Mouse (Mus musculus) left cerebral cortex, adult 8-10 months (tissue): ENCODE results near the gene Cpb2. TPM values are rescaled to one million over a fixed set of nuclear protein-coding genes. Genes with fewer than 3 reads are reported as not detected.

Source experiments
- DNase-seq, 2 experiments: peaks; one replicate each; pipeline ENCODE4 v3.0.0; 2022; ENCODE audit warnings: low spot score in 2 of 2
- total RNA-seq, 4 experiments: library from RNA; stranded (reverse); gene quantifications; 2 replicates each; pipeline ENCODE4 v1.2.4; 2022

Cpb2 gene
- total RNA-seq, 4 experiments from 2014 or later = not detected

DNA sequence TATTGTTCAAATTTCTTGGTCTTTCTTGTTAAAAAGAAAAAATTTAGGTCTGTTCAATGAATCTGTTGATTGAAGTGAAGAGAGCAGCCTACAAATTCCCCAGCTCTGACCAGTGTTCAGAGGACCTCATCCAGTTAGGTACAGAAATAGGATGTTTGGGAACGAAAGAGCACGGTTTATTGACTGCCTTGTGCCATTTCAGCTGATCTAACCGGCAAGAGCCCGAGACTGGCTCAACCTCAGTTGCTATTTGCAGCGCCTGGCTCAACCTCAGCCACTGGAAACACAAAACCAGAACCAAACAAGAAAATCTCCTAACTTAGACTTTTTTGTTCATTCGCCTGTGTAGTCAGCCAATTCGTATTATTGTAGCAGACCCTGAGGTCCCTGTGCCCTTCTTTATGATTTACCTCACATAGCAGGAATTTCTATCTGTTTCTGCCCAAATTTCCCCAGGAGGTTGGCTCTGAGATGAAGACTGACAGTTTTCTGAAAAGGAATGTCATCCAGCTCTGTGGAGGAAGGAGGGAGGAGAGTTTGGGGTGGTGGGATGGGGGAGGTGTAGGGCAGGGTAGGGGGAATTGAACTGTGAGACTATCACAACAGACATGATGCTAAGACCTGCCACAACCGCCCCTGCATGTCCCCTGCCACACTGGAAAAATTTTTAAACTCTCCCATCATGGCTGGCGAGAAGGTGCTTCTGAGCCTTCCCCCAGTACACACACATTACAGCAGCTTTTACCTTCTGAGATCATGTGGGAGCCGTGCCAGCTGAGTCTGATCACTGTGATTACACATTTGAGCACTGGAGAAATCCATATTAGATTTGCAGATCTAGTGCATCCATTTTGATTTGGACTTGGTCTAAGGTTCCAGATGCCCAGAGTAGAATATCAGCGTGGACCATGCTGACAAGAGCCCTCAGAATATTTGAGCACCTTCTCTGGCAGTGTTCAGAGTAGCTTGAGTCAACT is 4.2 kb downstream of the Cpb2 start:
- DNase-seq = no peak

- DNase-seq = no peak
Measured at GRCm38 (mm10) chr14:75250432-75250831, 8.3 kb downstream of the Cpb2 start.

- DNase-seq = no peak
Measured at GRCm38 (mm10) chr14:75256521-75256920, 14.4 kb downstream of the Cpb2 start.

DNA sequence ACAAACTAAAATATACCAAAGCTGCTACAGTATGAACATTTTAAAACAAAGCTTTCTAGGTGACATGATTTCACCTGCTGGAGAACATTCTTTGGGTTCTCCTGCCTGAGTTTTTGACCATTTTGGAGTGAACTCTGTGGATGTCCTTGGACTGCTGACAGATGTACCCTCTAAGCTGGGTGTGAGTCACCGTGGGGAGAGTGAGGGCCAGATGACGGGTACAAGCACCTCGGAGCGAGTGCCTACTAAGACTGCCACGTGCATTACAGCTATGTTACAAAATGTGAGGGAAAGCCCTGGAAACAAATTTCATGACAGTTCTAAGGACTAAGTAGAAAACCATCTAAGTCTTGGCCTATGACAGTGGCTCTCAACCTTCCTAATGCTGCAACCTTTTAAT is 27.4 kb downstream of the Cpb2 start:
- no peak for DNase-seq

DNA sequence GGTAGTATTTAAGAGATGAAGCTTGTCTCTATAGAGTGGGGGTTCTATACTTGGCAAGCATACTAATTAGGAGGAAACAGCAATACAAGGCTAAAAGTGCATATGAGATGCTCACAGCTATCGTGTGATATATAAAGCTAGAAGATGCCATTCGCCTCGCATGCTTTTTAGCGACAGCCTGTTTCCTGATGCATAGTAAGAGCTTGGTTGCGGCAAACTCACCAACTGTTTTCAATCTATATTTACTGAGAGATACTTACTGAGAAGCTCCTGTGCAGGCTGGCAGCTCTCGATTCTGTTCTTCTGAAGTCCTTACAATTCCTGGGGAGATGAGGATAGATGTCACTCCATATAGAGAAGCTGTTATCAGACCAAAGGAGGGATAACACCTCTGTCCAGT is 37.6 kb downstream of the Cpb2 start:
- DNase-seq = peak in 1 of 2 experiments; percentile 7

DNA sequence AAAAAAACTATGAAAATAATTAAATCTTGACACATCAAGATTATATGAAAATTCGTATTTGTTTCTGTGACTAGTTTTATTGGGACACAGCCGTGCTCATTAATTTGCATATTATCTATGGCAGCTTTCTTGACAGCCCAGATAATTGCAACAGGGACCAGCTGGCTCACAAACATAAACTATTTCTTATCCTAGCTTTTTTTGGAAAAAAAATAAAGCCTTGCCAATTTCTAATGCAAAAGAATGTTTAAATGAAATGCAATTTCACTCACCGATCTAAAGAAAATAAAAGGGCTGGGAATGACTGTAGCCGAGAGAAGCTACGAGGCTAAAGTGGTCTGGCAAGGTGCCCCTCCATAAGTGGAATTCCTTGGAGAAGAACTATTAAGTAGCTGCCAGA is 38.3 kb downstream of the Cpb2 start:
- no peak for DNase-seq

GRCm38 (mm10) chr14:75283609-75284192 is 41.6 kb downstream of the Cpb2 start:
- DNase-seq = no peak

DNA sequence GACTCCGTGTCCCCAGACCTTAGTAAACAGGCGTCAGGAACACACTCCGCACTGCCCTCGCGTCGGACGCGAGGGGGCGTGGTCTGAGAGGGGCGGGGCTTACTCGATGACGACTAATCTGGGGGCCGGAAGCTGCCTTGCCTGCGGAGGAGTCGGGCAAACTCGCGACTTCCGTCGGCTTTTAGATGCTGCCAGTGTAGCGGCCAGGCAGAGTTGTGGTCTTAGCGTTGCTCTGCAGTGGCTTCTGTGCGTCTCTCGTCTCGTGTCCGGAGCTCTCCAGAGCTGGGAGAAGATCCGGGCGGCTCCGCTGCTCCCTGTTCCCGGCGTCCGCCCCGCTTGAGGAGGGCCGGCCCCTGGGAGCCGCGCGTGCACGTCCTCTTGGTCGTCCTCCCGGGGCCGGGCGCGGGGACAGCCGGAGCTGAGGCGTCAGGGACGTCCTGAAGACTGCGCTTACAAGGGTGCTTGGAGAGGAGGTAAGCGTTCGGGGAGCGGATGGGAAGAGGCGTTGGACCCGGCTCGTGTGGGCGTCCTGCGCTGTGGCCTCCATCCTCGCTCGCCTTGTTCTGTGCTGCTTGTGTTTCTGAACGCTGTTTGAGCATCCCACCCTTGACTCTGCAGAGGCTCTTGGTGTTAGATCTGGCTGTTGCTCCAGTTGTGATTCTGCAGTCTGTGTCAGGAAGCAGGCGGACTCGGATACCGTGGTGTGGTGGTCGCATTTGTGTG is 42.3 kb downstream of the Cpb2 start, which contains the start of gene Zc3h13:
TSS of gene Zc3h13 (plus strand) at position 181 of the 723 bp plus-strand sequence.
- DNase-seq = peak; percentile 91 to 97

- DNase-seq = no peak
Measured at GRCm38 (mm10) chr14:75301081-75301480, 59.0 kb downstream of the Cpb2 start.

- DNase-seq = no peak
Measured at GRCm38 (mm10) chr14:75303807-75304206, 61.7 kb downstream of the Cpb2 start.

- DNase-seq = no peak
Measured at GRCm38 (mm10) chr14:75307855-75308254, 65.8 kb downstream of the Cpb2 start.

- no peak for DNase-seq
Measured at GRCm38 (mm10) chr14:75309336-75309992, 67.4 kb downstream of the Cpb2 start.

DNA sequence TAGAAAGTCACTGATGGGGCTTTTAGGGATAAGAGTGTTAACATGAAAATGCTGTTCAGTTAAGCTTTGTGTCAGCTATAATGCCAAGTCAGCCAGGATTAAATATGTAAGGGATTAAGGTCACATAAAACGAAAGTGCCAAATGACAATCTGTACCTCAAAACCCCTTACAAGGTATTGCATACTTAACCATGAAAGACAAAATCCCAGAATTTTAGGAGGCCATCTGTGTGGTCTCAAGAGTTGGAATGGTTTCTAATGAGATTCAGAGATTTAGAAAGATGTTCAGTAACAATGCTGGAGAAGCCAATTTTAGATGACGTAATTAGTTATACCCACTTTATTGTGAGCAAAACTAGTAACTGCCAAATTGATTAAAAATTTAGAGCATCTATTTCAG is 72.4 kb downstream of the Cpb2 start:
- DNase-seq = no peak

DNA sequence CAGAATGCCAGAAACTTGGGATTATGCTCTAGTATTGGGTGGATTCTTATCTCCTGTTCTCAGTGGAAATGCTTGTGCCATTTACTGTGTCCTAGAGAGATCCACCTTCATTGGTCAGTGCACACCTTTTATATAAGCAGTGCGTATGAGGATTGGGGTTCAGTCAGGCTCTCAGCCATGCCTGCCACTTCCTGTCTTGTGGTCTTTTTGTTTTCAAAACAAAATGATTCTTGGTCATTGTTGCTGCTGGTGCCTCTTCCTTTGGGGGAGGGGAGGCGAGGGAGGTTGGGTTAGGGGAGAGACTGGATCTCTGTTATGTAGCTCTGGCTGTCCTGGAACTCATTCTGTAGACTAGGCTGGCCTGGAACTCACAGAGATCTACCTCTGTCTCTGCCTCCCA is 76.6 kb downstream of the Cpb2 start:
- DNase-seq = no peak

GRCm38 (mm10) chr14:75320269-75320668 is 78.2 kb downstream of the Cpb2 start:
- no peak for DNase-seq

DNA sequence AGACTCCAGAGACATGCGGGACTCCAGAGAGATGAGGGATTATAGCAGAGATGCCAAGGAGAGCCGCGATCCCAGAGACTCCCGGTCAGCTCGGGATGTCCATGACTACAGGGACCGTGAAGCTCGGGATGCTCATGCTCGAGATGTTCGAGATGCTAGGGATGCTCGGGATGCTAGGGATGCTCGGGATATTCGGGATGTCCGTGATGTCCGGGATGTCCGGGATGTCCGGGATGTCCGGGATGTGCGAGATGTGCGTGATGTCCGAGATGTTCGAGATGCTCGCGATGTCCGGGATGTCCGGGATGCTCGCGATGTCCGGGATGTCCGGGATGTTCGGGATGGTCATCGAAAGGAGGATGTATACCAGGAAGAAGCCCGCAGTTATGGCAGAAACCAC is 81.3 kb downstream of the Cpb2 start:
- no peak for DNase-seq

DNA sequence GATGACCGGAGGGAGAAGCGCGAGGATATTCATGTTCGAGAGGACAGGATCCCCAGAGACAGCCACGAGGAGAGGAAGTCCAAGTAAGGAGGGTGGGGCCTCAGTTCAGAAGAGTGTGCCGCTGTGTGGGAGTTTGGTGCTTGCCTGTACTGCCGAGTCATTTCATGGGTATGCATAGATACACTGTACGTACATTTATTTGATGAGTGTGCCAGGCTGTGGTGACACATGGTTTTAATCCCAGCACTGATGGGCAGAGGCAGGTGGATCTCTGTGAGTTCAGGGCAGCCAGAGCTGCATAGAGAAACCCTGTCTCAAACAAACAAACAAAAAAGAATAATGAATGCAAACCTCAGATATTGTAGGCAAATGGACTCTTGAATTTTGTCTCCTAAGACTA is 86.0 kb downstream of the Cpb2 start:
- no peak for DNase-seq

DNA sequence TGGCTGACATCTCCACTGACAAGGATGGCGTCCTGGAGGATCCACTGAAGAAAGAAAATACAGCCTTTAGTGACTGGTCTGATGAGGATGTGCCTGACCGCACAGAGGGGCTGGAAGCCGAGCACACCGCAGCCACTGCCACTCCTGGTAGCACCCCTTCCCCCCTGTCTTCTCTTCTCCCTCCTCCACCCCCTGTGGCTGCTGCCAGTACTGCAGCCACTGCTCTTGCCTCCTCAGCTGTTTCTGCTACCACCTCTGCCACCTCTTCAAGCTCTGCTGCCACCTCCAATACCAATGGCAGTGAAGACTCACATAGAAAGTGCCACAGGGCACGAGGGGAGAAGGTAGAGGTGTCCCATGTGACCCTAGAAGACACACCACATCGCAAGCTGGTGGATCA is 88.5 kb downstream of the Cpb2 start:
- DNase-seq = no peak
